Mouse (Mus musculus): ENCODE measurements around the gene Vmn2r98. TPM values are rescaled to one million over a fixed set of nuclear protein-coding genes. Genes with fewer than 3 reads are reported as not detected.
"Not testable (repeated sequence)": the region's sequence is repeated elsewhere in the genome, so short reads cannot be mapped to it uniquely, and the experiment has no call there.

Gene Vmn2r98
- polyA plus RNA-seq (2015; fragmentation: Nextera tagmentation; extraction: Ambion mirVana), result not detected in 2 replicates

GRCm38 (mm10) chr17:19053160-19053559 lies at the start of gene Vmn2r98:
Vmn2r98 (plus strand) TSS chr17:19053460.
- ATAC-seq (ENCODE audit: low FRiP score); H3K4me1 ChIP-seq; H3K9ac ChIP-seq (replicated peaks); H3K27ac ChIP-seq (replicated peaks); H3K36me3 ChIP-seq; H3K27me3 ChIP-seq (replicated peaks); H3K9me3 ChIP-seq (replicated peaks); H3K4me3 ChIP-seq (replicated peaks); H3K4me2 ChIP-seq: not testable (repeated sequence)

- H3K9ac ChIP-seq (replicated peaks); ATAC-seq (ENCODE audit: low FRiP score); H3K4me1 ChIP-seq; H3K36me3 ChIP-seq; H3K4me2 ChIP-seq; H3K4me3 ChIP-seq (replicated peaks); H3K27me3 ChIP-seq (replicated peaks); H3K27ac ChIP-seq (replicated peaks): not testable (repeated sequence)
- WGBS, result 64% methylated on average over 1 of the region's 1 CpGs
- peaks cover 20% of the 10 kb centered on the region; the same call in 1 of the 2 replicates for H3K9me3 ChIP-seq (replicated peaks)
Observed at GRCm38 (mm10) chr17:19031441-19031840, 21.8 kb upstream of the Vmn2r98 start.

GRCm38 (mm10) chr17:19031962-19032361 lies 21.3 kb upstream of the Vmn2r98 start:
- no peaks in the 10 kb centered on the region for H3K36me3 ChIP-seq
- no peak overlapping the region for H3K4me3 ChIP-seq (replicated peaks)
- no peak overlapping the region for H3K4me2 ChIP-seq
- H3K9me3 ChIP-seq (replicated peaks), result 0 out of 2 replicates have a peak, but pooled peaks cover 20% of the 10 kb centered on the region
- H3K9ac ChIP-seq (replicated peaks), result no peak overlapping the region
- no peak for ATAC-seq (ENCODE audit: low FRiP score)
- no peak overlapping the region for H3K27ac ChIP-seq (replicated peaks)
- WGBS, result 66% methylated on average over 2 of the region's 2 CpGs
- no peaks in the 10 kb centered on the region for H3K4me1 ChIP-seq
- no peaks in the 10 kb centered on the region for H3K27me3 ChIP-seq (replicated peaks)

- Histone ChIP-seq H3K4me1 (no peaks in the 10 kb centered on the region), H3K9me3 (replicated peaks) (0 out of 2 replicates have a peak, but pooled peaks cover 24% of the 10 kb centered on the region), H3K4me3 (replicated peaks) (no peak overlapping the region), H3K36me3 (no peaks in the 10 kb centered on the region), H3K9ac (replicated peaks) (no peak overlapping the region), H3K4me2 (no peak overlapping the region), H3K27me3 (replicated peaks) (no peaks in the 10 kb centered on the region), H3K27ac (replicated peaks) (no peak overlapping the region)
- WGBS, result 71% methylated on average over 3 of the region's 3 CpGs
- ATAC-seq (ENCODE audit: low FRiP score), result no peak
Observed at GRCm38 (mm10) chr17:19032721-19033120, 20.5 kb upstream of the Vmn2r98 start.

Other genes starting within 250 kb of the Vmn2r98 start
- 0.06 TPM in 2 replicates for gene Vmn2r97, start 139.2 kb upstream of the Vmn2r98 start, polyA plus RNA-seq (2015; fragmentation: Nextera tagmentation; extraction: Ambion mirVana)

All from neural tube, embryonic 15.5 days (tissue).